Mouse (Mus musculus): ENCODE measurements around the gene C7.
"Not testable (repeated sequence)": the region's sequence is repeated elsewhere in the genome, so short reads cannot be mapped to it uniquely, and the experiment has no call there.

The C7 gene

DNA sequence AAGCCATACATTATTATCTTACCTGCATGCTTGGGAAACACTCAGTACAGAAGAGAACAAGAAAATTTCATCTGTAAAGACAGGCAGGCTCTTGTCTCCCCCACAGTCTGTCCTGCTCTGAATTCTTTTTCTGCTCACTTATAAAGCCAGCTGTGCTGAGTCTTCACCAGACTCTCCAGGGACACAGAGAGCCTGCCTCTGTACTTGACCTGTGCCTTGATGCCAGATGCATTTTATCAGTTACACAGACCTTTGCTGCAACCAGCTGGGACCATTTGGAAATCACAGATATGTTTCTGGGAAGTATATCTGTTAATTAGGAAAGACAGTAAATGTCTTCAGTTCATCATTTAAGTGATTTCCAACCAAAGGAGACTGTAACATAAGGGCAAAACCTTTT is at the start of gene C7:
Gene C7 (minus strand): TSS at position 106 of the 400 bp plus-strand sequence.
- no peak for DNase-seq

DNA sequence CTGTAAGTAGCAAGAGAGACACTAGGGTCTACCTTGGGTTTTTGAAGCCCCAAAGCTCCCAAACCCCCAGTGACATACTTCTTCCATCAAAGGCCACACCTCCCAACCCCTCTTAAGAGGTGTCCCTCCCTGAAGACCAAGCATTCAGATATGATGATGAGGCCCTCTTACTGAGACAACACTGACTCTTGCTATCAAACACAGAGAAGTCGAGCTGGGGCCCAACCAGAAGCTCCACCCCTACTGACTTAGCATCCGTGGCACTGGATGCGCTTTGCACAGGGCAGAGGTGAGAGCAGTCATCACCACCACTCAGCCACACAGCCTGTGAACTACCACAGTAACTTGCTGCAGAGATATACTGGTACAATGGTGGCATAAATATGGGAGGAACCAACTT is 49.1 kb upstream of the C7 start:
- DNase-seq, result no peak

DNA sequence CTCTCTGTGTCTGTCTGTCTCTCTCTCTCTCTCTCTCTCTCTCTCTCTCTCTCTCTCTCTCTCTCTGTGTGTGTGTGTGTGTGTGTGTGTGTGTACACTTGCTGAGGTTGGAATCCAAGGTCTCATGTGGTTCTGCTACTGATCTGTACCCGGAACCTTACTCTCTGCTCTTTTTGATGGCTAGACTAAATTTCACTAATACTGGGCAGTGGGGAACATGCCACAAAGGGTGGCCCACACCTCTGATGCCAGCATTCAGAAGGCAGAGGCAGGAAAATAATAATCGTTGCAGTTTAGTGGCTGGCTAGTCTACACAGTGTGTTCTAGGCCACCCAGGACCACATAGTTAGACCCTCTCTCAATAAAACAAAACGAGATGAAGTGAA is 45.1 kb upstream of the C7 start:
- DNase-seq, result peak; percentile 9

DNA sequence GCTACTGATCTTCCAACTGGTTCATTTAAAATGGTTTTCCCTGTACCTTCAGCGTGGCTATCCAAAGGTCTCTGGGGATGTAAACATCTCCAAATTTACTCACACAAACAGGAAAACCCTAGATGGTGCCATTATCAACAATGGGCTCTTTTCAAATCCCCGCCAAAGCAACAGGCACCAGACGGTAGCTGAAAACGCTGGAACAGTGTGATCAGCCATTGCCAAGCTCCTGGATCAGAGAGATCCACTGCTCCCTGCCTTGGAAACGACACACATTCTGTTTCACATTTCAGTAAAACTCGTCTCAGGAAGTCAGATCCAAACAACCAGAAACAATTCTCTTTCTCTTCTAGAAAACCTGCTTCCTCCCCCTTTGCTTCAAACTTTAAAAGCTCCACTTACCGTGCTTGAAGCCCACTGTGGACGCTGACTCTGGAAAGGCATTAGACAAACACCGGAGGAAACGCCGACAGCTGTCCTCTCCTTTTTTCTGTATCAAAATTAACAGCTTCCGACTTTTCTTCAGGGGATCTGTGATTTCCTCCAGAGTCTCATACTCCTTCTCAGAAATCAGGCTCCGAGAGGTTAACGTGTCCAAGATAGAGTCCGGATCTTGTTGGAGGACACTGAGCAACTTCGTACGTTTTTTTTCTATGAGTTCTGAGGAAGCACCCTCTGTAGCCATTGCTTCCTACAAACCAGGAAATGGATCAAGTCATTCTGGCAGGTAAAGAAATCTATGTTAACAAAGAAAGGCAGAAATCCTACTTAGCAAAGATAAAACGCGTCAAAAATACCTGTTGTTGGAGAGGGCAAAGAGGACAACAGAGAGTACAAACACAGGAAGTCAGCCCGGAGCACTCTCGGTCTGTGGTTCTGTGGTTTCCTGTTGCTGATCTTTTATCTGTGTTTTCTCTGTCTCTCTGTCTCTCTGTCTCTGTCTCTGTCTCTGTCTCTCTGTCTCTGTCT is 44.4 kb upstream of the C7 start, which contains the start of gene Card6:
Gene Card6 (minus strand): TSS at position 854 of the 969 bp plus-strand sequence.
- DNase-seq, result peak; percentile 70

DNA sequence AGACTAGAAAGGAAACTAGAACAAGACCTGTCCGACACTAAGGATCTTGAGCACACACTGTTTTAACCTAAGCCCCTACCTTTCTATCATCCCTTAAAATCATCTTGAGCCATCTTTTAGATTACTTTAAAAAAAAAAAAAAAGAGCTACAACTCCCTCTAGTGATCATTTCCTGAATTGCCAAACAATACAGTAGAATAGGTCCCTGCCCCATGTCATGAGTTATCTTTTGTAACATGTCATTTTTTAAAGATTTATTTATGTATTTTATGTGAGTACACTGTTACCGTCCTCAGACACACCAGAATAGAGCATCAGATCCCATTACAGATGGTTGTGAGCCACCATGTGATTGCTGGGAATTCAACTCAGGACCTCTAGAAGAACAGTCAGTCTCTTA is 42.8 kb upstream of the C7 start:
- DNase-seq, result no peak

DNA sequence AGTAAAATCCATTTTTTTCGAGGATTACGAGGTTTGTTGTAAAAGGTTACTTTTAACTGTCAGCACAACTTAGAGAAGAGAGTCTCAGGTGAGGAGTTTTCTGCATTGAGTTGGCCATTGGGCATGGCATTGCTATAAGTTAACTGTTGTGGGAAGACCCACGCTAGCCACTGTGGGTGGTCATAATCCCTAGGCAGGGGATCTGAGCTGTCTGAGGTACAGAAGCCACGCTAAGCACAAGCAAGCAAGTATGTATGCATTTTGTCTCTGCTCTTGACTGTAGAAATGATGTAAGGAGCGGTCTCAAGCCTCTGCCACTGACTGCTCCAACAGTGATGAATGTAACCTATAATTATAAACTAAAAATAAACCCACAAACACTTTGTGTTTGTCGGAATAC is 42.4 kb upstream of the C7 start:
- DNase-seq, result no peak

DNA sequence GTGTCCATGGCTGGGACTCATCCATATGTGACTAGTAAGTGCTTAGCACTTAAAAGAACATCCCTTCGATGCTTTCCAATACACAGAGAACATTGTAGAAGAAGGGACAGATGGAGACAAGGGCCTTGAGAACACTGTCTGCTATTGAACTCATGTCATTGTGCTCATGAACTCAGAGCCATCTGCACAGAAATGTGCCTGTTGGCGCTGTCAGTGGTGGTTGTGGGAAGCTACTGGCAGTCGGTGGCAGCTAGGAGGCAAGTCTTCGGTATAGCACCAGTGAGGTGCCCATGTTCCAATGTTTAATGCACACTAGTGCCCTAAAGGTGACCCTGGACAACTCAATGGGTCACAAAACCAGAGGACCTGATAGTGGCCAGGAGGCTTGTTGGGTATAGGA is 38.8 kb upstream of the C7 start:
- DNase-seq, result no peak

DNA sequence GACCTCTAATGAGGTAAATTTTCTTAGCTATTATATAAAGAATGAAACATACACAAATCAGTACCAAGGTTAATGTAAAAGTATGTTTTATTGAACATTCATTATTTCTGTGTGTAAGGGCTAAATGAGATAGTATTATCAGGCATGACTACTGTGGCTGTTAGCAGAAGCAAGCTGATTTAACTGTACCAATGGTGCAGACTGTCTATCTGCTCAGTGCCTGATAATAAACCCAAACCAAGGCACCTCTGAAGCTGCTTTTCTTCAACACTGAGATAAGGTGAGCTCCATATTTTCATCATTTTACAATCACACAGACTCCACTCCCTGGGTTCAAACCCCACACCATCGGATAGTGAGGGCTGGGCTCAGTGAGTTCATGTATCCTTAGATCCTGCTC is 33.8 kb upstream of the C7 start:
- DNase-seq, result no peak

DNA sequence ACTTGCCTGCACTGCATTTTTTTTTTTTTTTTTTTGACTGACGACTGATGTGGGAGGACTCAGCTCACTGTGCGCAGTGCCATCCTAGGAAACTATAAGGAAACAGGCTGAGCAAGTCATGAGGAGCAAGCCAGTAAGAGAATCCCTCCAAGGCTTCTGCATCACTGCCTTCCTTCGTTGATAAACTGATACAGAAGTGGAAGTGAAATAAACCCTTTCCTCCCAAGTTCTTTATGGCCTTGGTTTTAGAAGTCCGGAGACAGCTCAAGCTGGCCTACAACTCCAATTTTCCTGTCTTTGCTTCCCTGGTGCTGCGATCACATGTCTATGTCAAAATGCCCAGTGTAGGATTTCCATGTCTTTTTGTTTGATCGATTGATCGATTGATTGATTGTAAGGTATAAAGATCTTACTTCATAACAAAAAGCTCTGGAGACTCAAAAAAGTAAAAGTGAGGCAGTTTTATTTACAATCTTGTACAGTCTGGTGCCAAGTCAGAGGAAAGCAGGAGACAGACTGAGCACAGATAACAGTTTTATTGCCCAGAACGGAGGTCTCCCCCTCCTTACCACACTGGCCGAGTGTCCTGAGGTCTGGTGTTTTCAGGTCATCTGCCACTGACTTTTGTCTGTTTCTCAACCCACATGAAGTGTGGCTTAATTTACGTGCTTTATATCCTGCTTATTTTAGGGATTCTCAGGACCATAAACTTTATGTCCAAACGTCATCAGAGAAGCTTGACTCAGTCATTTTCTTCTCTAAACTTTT is 32.2 kb upstream of the C7 start:
- DNase-seq, result no peak

DNA sequence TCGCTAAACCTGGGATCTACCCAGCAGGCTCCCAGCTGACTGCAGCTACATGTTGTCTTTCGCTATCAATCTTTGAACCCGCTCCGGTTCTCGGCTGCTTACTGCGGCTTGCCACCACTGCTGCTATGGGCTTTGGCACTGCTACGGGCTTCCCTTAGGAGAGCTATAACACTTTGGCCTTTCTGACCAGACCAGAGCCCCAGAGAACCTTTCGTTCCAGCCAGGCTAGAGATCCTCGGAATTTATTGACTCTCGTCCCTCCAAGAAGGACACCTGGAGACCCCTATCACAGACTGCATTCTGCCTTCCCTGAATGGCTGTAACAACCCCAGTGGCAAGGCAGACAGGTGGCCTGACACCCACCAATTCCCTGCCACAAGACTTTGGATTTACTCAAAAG is 26.6 kb upstream of the C7 start:
- DNase-seq, result no peak

DNA sequence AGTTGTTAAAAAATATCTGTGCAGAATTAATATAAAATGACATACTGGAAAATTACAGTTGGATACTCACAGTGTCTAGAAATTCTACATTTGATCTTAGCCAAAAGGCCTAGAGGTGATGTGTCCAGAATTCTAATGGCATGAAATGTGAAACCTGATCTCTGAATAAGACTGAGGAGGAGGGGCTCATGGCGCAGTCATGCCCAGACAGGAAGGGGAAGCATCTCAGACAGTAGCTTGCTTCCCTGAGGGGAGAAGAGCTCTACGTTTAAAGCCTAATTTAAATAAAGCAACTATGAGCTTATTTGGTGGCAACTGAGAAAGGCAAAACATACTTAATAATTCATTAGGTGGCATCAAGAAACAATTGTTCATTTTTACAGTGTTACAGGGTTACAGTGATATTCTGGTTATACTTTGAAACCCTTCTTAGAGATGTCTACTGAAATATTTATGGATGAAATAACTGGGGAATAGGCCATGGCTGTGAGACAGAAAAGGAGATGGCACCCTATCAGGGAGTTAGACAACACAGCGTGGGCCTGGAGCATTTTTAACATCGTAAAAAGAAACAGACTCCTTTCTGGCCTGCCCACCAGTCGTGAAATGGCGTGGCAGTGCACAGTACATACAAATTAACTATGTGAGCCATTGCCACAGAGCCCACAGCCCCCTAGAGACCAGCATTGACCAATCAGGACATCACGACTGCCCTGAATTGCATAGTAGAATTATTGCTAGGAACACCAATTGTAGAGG is 25.5 kb upstream of the C7 start:
- DNase-seq, result no peak

DNA sequence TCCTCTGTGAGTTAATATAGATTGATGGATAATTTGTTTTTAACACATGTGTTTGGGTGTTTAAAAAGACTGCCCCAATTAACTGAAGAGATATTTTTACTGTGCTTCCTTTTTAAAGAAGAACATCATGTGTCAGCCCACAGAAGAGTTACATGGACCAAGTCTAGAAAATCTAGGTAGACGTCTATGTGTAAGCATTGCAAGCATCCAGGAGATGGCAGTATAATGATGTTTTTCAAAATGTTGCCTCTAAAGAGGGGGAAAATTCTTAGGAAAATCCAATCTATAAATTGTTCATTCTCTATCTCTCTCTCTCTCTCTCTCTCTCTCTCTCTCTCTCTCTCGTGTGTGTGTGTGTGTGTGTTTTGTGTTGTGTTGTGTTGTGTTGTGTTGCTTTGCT is 22.6 kb upstream of the C7 start:
- no peak for DNase-seq

DNA sequence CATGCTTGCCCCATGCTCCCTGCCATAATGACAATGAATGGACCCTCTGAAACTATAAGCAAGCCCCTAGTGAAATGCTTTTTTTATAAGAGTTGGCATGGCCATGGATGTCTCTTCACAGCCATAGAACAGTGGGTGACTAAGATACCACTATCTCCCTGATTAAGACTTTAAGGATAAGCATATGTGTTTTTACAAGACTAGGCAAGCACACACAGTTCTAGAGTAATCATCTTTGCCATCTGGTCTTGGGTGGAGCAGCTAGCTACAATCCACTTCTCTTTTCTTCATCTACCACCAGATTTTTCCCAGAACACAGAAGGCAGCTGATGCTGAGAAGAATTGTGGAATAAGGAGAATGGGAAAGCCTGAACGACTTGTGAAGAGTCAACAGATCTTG is 17.7 kb upstream of the C7 start:
- no peak for DNase-seq

DNA sequence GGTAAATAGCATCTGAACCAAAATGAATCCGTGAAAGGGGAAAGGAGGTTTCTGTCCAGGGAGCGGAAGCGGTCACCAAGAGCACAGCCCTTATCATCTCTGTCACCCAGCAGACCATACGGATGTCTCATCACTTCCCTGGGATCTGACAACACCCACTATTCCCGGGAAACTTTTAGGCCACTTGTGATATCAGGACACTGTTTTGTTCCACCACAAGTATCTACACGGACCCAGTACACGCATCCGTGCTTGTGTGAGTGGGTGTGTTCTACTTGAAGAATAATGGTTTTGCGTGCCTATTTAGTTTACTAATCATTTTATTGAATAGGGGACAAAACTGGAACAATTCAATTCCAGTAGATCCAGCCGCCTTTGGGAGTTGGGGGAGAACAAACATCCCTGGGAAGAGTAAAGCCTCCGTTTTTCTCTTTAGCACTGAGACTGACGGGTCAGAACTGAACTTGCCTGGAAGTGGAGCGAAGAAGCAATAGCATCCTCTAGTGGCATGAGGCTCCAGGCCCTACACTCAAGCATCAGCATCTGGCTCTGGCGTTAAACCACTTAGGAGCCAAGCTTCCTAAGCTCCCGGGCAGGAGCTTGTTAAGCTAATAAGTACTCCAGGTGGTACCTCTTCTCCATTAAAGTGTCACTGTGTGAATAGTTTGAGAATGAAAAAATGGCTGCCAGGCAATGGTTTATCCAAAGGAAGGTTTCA is 5.4 kb upstream of the C7 start:
- DNase-seq, result no peak

DNA sequence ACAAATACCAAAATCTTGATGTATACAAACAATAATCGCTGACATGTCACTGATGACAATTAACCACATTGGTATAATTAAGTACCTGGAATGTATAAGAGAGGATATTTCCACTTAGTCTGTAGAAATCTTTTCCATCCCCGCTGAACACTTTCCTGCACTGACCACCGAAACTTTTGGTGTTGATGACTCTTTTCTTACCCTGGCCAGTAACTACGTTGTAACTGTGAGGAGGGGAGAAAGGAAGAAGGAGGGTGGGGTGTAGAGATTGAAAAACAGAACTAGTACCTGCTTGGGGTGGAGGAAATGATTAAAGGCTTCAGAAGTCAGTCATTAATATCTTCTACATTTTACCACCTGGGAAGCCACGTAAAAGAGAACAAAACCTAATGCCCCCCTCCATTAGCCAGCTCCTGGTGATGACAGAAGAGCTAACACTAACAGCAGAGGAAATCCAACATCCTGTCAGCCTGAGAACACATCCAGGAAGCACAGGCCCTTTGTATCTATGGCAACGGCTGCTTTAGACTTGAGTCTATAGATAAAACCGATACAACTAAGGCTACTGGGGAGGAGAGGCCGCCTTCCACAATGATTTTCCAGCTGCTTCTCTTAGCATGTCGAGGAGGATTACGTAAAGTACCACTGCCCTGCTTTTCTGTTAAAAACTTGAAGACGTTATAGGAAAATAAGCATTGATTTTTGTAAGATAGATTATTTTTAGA is 17.8 kb downstream of the C7 start:
- no peak for DNase-seq

DNA sequence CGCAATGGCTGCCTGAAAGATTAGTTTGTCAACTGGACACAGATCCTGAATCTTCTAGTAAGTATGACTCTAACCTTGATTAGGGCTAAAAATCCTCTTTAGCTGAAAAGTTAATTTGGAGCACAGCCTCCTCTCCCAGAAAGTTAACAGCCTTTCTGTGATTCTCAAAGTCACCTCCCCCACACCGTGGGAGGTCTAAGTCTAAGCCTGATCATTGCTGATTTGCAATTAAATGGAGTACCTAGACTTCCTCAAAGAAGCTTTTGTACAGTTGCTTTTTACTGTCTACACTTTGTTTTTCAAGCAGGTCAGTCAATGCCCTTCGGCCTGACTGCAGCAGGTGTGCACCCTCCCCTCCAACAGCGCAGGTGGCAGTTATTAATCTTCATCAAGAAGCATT is 34.3 kb downstream of the C7 start:
- no peak for DNase-seq

DNA sequence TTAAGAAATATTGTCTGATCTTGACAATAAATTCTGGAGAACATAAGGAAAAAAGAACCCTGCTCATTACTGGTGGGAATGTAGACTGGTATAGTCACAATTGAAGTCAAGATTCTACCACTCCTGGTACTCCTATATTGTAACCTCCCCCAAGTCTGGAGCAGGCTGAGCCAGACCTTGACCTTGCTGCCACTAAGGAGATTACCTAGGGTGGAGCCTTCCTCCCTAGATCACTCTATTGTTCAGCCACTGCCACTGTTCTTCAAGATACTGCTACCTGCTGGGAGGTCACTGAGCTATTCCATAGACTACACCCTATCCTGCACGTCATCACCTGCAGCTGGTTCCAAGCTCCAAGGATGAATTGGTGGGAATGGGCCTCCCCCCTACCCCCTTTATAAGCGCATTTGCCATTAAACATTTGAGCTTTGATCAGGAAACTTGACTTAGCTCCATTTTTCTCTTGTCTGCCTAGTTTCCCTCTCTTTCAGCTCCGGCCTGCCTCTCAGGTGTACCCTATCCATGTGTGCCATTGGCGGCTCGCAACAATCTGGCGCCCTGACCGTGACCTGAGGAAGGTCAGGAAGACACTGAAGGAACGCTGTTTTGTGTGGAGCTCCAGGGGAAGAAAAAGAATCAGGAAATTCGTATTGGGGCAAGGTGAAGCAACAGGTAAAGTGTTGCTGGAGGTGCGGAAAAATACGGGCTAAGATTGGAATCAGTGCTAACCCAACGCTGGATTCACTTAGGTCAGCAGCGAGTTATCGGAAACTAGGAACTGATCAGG is 39.9 kb downstream of the C7 start:
- not testable (repeated sequence) for DNase-seq

DNA sequence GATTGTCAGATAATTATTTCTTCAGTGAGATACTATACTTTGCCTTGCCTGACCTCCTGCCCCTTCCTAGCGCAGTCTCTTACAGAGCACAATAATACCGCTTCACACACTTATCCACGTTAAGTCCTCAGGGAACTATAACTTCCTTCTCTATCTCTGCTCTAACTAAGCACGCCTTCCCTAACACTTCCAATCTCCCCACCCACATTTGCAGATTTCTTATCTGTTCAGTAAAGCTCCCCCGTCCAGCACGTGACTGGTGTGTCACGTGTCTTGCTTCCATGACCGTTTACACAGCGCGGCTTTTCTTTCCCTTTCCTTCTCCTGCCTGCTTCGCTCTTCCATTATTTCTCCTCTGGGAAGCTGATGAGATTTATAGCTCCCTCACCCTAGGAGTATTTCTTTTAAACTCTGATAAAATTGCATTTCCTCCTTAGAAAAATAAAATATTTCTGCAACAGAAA is 53.9 kb downstream of the C7 start:
- no peak for DNase-seq

DNA sequence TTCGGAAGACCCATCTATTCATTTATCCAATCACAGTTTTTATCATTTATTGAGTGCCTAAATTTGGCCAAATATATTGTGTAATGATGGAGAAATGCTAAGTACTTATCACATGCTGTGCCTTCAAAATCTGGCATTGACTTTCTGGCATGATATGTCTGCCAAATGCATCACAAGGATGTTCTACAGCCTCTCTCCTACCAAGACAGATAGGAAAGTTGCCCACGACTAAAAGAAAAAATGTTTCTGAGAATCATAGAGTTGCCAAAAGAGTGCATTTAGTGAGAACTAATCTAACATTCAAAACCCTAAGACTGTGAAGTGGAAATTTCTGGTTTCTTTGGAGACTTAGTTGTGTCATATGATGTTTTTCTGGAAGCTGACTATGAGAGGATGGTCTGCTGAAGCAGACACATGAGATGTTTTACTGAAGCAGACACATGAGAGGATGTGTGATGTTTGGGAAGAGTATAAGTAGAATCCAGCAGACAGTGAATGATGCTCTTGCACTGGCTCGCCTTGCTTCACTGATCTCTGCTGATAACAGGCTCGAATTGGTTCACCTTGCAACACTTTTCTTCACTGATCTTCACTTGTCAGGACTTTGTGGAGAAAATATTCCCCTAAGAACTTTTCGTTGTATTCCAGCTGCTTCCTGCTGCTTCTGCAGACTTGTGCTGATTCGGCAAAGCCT is 59.9 kb downstream of the C7 start:
- no peak for DNase-seq

DNA sequence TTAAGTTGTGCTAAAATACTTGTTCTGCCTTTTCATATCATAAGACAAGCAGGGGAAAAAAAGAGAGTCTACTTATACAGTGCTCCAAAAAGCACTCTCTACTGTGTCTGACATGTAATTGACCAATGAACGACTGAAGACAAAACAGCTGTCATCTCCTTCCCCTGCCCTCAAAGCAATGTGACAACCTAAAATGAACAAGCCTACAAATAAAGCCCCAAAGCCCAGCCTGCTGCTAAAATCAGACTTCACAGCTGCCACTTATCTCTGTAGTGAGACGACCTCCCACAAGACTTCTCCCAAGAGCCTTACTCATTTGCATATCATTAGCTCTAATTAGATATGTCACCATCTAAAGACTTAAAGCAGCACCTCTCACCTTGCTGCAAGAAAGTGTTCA is 60.6 kb downstream of the C7 start:
- DNase-seq, result no peak
